Mouse (Mus musculus): ENCODE data around the gene Emd. TPM values are rescaled to one million over a fixed set of nuclear protein-coding genes. Genes with fewer than 3 reads are reported as not detected.

Emd gene
- polyA plus RNA-seq, 1 experiment = 84.6 TPM

Other genes with a start within 250 kb of the Emd start
- gene Irak1, start 230.8 kb upstream of the Emd start, polyA plus RNA-seq (2012; rRNA removed) = 59.2 and 77.8 TPM in 2 replicates
- not detected in 2 replicates for gene Opn1mw, start 127.2 kb upstream of the Emd start, polyA plus RNA-seq (2012; rRNA removed)
- gene Mecp2, start 119.3 kb upstream of the Emd start, polyA plus RNA-seq (2012; rRNA removed) = 25.4 and 38.9 TPM in 2 replicates
- gene Tex28, start 86.8 kb upstream of the Emd start, polyA plus RNA-seq (2012; rRNA removed) = not detected in 2 replicates
- not detected in 2 replicates for gene Tktl1, start 77.4 kb upstream of the Emd start, polyA plus RNA-seq (2012; rRNA removed)
- 372 and 441 TPM in 2 replicates for gene Flna, start 4.9 kb upstream of the Emd start, polyA plus RNA-seq (2012; rRNA removed)
- gene Rpl10, start 16.1 kb downstream of the Emd start, polyA plus RNA-seq (2012; rRNA removed) = 1,601 and 1,926 TPM in 2 replicates
- 76.5 and 110 TPM in 2 replicates for gene Taz, start 27.2 kb downstream of the Emd start, polyA plus RNA-seq (2012; rRNA removed)
- 3.0 and 4.0 TPM in 2 replicates for gene Dnase1l1, start 27.6 kb downstream of the Emd start, polyA plus RNA-seq (2012; rRNA removed)
- gene Atp6ap1, start 42.4 kb downstream of the Emd start, polyA plus RNA-seq (2012; rRNA removed) = 313 and 338 TPM in 2 replicates
- 1,152 and 1,204 TPM in 2 replicates for gene Gdi1, start 50.3 kb downstream of the Emd start, polyA plus RNA-seq (2012; rRNA removed)
- 32.0 and 41.0 TPM in 2 replicates for gene Fam50a, start 58.3 kb downstream of the Emd start, polyA plus RNA-seq (2012; rRNA removed)
- gene Plxna3, start 74.4 kb downstream of the Emd start, polyA plus RNA-seq (2012; rRNA removed) = 297 and 349 TPM in 2 replicates
- gene Lage3, start 98.9 kb downstream of the Emd start, polyA plus RNA-seq (2012; rRNA removed) = 63.0 and 107 TPM in 2 replicates
- 52.8 and 63.4 TPM in 2 replicates for gene Ubl4a, start 118.5 kb downstream of the Emd start, polyA plus RNA-seq (2012; rRNA removed)
- gene Slc10a3, start 118.7 kb downstream of the Emd start, polyA plus RNA-seq (2012; rRNA removed) = 6.1 and 7.7 TPM in 2 replicates
- gene Fam3a, start 138.6 kb downstream of the Emd start, polyA plus RNA-seq (2012; rRNA removed) = 35.3 and 47.8 TPM in 2 replicates
- 15.1 and 16.0 TPM in 2 replicates for gene Ikbkg, start 138.6 kb downstream of the Emd start, polyA plus RNA-seq (2012; rRNA removed)
- gene G6pdx, start 174.5 kb downstream of the Emd start, polyA plus RNA-seq (2012; rRNA removed) = 50.5 and 53.4 TPM in 2 replicates
- gene Gm6880, start 226.7 kb downstream of the Emd start, polyA plus RNA-seq (2012; rRNA removed) = 0.18 TPM in 1 of 2 replicates, not detected in the other